Mouse (Mus musculus): ENCODE measurements around the gene Galr2. TPM values are rescaled to one million over a fixed set of nuclear protein-coding genes. Genes with fewer than 3 reads are reported as not detected.

Galr2 gene
- polyA plus RNA-seq, 1 experiment from 2014 or later = 0.13 TPM

- H3K36me3 ChIP-seq (ENCODE audit: control insufficient read depth, insufficient read depth, low read length) = peaks cover 93% of the 10 kb centered on the region
- 75% methylated on average over 14 of the region's 14 CpGs for WGBS
- no peak for ATAC-seq (ENCODE audit: insufficient number of reproducible peaks, insufficient read depth, low FRiP score, low read depth)
These were observed 33.1 kb upstream of the Galr2 start for GRCm38 (mm10) chr11:116247502-116248222.

GRCm38 (mm10) chr11:116250898-116251297, 29.8 kb upstream of the Galr2 start:
- no peak overlapping the region for H3K9ac ChIP-seq (replicated peaks; ENCODE audit: low read depth, low read length)
- peaks cover 92% of the 10 kb centered on the region for H3K36me3 ChIP-seq (ENCODE audit: control insufficient read depth, insufficient read depth, low read length)
- H3K9me3 ChIP-seq (ENCODE audit: control insufficient read depth, low read depth, low read length) = no peaks in the 10 kb centered on the region
- H3K4me1 ChIP-seq (ENCODE audit: control insufficient read depth, insufficient read depth, low read length) = no peaks in the 10 kb centered on the region
- H3K27ac ChIP-seq (ENCODE audit: low read length) = no peak overlapping the region
- no peak for ATAC-seq (ENCODE audit: insufficient number of reproducible peaks, insufficient read depth, low FRiP score, low read depth)
- no peak overlapping the region for H3K4me2 ChIP-seq (replicated peaks; ENCODE audit: low read depth, low read length)
- 81% methylated on average over 8 of the region's 8 CpGs for WGBS
- H3K4me3 ChIP-seq (ENCODE audit: low read depth, low read length) = no peak overlapping the region
- no peaks in the 10 kb centered on the region for H3K27me3 ChIP-seq (ENCODE audit: control insufficient read depth, insufficient read depth, low read length)

More at GRCm38 (mm10) chr11:116247502-116248222, 33.1 kb upstream of the Galr2 start:
- H3K4me1 ChIP-seq (ENCODE audit: control insufficient read depth, insufficient read depth, low read length) = no peaks in the 10 kb centered on the region
- H3K4me3 ChIP-seq (ENCODE audit: low read depth, low read length) = no peak overlapping the region
- H3K9ac ChIP-seq (replicated peaks; ENCODE audit: low read depth, low read length) = no peak overlapping the region
- H3K27me3 ChIP-seq (ENCODE audit: control insufficient read depth, insufficient read depth, low read length) = no peaks in the 10 kb centered on the region
- no peaks in the 10 kb centered on the region for H3K9me3 ChIP-seq (ENCODE audit: control insufficient read depth, low read depth, low read length)
- no peak overlapping the region for H3K27ac ChIP-seq (ENCODE audit: low read length)
- no peak overlapping the region for H3K4me2 ChIP-seq (replicated peaks; ENCODE audit: low read depth, low read length)

- no peaks in the 10 kb centered on the region for H3K9me3 ChIP-seq (ENCODE audit: control insufficient read depth, low read depth, low read length)
- no peak overlapping the region for H3K4me2 ChIP-seq (replicated peaks; ENCODE audit: low read depth, low read length)
- no peak for ATAC-seq (ENCODE audit: insufficient number of reproducible peaks, insufficient read depth, low FRiP score, low read depth)
- no peaks in the 10 kb centered on the region for H3K27me3 ChIP-seq (ENCODE audit: control insufficient read depth, insufficient read depth, low read length)
- no peak overlapping the region for H3K9ac ChIP-seq (replicated peaks; ENCODE audit: low read depth, low read length)
- H3K4me1 ChIP-seq (ENCODE audit: control insufficient read depth, insufficient read depth, low read length) = no peaks in the 10 kb centered on the region
- H3K27ac ChIP-seq (ENCODE audit: low read length) = no peak overlapping the region
- H3K4me3 ChIP-seq (ENCODE audit: low read depth, low read length) = no peak overlapping the region
- H3K36me3 ChIP-seq (ENCODE audit: control insufficient read depth, insufficient read depth, low read length) = peaks cover 82% of the 10 kb centered on the region
- 92% methylated on average over 3 of the region's 3 CpGs for WGBS
These were observed 27.6 kb upstream of the Galr2 start for GRCm38 (mm10) chr11:116253076-116253600.

GRCm38 (mm10) chr11:116254627-116255026, 26.1 kb upstream of the Galr2 start:
- Histone ChIP-seq H3K9ac (replicated peaks; ENCODE audit: low read depth, low read length) (no peak overlapping the region), H3K4me2 (replicated peaks; ENCODE audit: low read depth, low read length) (no peak overlapping the region), H3K9me3 (ENCODE audit: control insufficient read depth, low read depth, low read length) (no peaks in the 10 kb centered on the region), H3K4me3 (ENCODE audit: low read depth, low read length) (no peak overlapping the region), H3K27me3 (ENCODE audit: control insufficient read depth, insufficient read depth, low read length) (no peaks in the 10 kb centered on the region), H3K36me3 (ENCODE audit: control insufficient read depth, insufficient read depth, low read length) (peaks cover 81% of the 10 kb centered on the region), H3K4me1 (ENCODE audit: control insufficient read depth, insufficient read depth, low read length) (no peaks in the 10 kb centered on the region), H3K27ac (ENCODE audit: low read length) (no peak overlapping the region)
- 69% methylated on average over 9 of the region's 9 CpGs for WGBS
- ATAC-seq (ENCODE audit: insufficient number of reproducible peaks, insufficient read depth, low FRiP score, low read depth) = no peak

- H3K4me2 ChIP-seq (replicated peaks; ENCODE audit: low read depth, low read length) = no peak overlapping the region
- ATAC-seq (ENCODE audit: insufficient number of reproducible peaks, insufficient read depth, low FRiP score, low read depth) = no peak
- H3K27ac ChIP-seq (ENCODE audit: low read length) = peak overlapping the region; percentile 33; the same call in 1 of the 2 replicates
- H3K36me3 ChIP-seq (ENCODE audit: control insufficient read depth, insufficient read depth, low read length) = peaks cover 81% of the 10 kb centered on the region
- 78% methylated on average over 22 of the region's 22 CpGs for WGBS
- H3K4me3 ChIP-seq (ENCODE audit: low read depth, low read length) = no peak overlapping the region
- no peaks in the 10 kb centered on the region for H3K9me3 ChIP-seq (ENCODE audit: control insufficient read depth, low read depth, low read length)
- no peaks in the 10 kb centered on the region for H3K4me1 ChIP-seq (ENCODE audit: control insufficient read depth, insufficient read depth, low read length)
- H3K27me3 ChIP-seq (ENCODE audit: control insufficient read depth, insufficient read depth, low read length) = no peaks in the 10 kb centered on the region
- no peak overlapping the region for H3K9ac ChIP-seq (replicated peaks; ENCODE audit: low read depth, low read length)
These were observed 25.4 kb upstream of the Galr2 start for GRCm38 (mm10) chr11:116255090-116255981.

GRCm38 (mm10) chr11:116255982-116256675, 24.6 kb upstream of the Galr2 start:
- Histone ChIP-seq H3K9ac (replicated peaks; ENCODE audit: low read depth, low read length) (no peak overlapping the region), H3K4me3 (ENCODE audit: low read depth, low read length) (no peak overlapping the region), H3K4me2 (replicated peaks; ENCODE audit: low read depth, low read length) (no peak overlapping the region), H3K4me1 (ENCODE audit: control insufficient read depth, insufficient read depth, low read length) (no peaks in the 10 kb centered on the region), H3K27ac (ENCODE audit: low read length) (no peak overlapping the region), H3K36me3 (ENCODE audit: control insufficient read depth, insufficient read depth, low read length) (peaks cover 81% of the 10 kb centered on the region), H3K9me3 (ENCODE audit: control insufficient read depth, low read depth, low read length) (no peaks in the 10 kb centered on the region), H3K27me3 (ENCODE audit: control insufficient read depth, insufficient read depth, low read length) (no peaks in the 10 kb centered on the region)
- WGBS = 80% methylated on average over 9 of the region's 9 CpGs
- ATAC-seq (ENCODE audit: insufficient number of reproducible peaks, insufficient read depth, low FRiP score, low read depth) = no peak

- Histone ChIP-seq H3K36me3 (ENCODE audit: control insufficient read depth, insufficient read depth, low read length) (peaks cover 84% of the 10 kb centered on the region), H3K4me1 (ENCODE audit: control insufficient read depth, insufficient read depth, low read length) (no peaks in the 10 kb centered on the region), H3K27ac (ENCODE audit: low read length) (no peak overlapping the region), H3K9ac (replicated peaks; ENCODE audit: low read depth, low read length) (no peak overlapping the region), H3K4me2 (replicated peaks; ENCODE audit: low read depth, low read length) (no peak overlapping the region), H3K27me3 (ENCODE audit: control insufficient read depth, insufficient read depth, low read length) (no peaks in the 10 kb centered on the region), H3K4me3 (ENCODE audit: low read depth, low read length) (no peak overlapping the region), H3K9me3 (ENCODE audit: control insufficient read depth, low read depth, low read length) (no peaks in the 10 kb centered on the region)
- WGBS = 87% methylated on average over 8 of the region's 8 CpGs
- no peak for ATAC-seq (ENCODE audit: insufficient number of reproducible peaks, insufficient read depth, low FRiP score, low read depth)
These were observed 21.3 kb upstream of the Galr2 start for GRCm38 (mm10) chr11:116259461-116259860.

GRCm38 (mm10) chr11:116260259-116260658, 20.5 kb upstream of the Galr2 start:
- Histone ChIP-seq H3K27ac (ENCODE audit: low read length) (peak overlapping the region; percentile 10; the same call in 1 of the 2 replicates), H3K9ac (replicated peaks; ENCODE audit: low read depth, low read length) (no peak overlapping the region), H3K4me1 (ENCODE audit: control insufficient read depth, insufficient read depth, low read length) (no peaks in the 10 kb centered on the region), H3K9me3 (ENCODE audit: control insufficient read depth, low read depth, low read length) (no peaks in the 10 kb centered on the region), H3K36me3 (ENCODE audit: control insufficient read depth, insufficient read depth, low read length) (peaks cover 84% of the 10 kb centered on the region), H3K4me2 (replicated peaks; ENCODE audit: low read depth, low read length) (no peak overlapping the region), H3K27me3 (ENCODE audit: control insufficient read depth, insufficient read depth, low read length) (no peaks in the 10 kb centered on the region), H3K4me3 (ENCODE audit: low read depth, low read length) (no peak overlapping the region)
- no peak for ATAC-seq (ENCODE audit: insufficient number of reproducible peaks, insufficient read depth, low FRiP score, low read depth)
- 75% methylated on average over 7 of the region's 7 CpGs for WGBS
